Mouse (Mus musculus) T-cell, adult 2 months (primary cell): ENCODE data around the gene Stx1b.

ENCODE experiments used
- DNase-seq: peaks from one replicate; pipeline ENCODE4 v3.0.0; 2022; ENCODE audit warnings: low spot score

The Stx1b gene

GRCm38 (mm10) chr7:127817053-127817452 is 7.3 kb downstream of the Stx1b start:
- DNase-seq: no peak

- DNase-seq: no peak
Observed at GRCm38 (mm10) chr7:127815954-127816821, 8.2 kb downstream of the Stx1b start.

DNA sequence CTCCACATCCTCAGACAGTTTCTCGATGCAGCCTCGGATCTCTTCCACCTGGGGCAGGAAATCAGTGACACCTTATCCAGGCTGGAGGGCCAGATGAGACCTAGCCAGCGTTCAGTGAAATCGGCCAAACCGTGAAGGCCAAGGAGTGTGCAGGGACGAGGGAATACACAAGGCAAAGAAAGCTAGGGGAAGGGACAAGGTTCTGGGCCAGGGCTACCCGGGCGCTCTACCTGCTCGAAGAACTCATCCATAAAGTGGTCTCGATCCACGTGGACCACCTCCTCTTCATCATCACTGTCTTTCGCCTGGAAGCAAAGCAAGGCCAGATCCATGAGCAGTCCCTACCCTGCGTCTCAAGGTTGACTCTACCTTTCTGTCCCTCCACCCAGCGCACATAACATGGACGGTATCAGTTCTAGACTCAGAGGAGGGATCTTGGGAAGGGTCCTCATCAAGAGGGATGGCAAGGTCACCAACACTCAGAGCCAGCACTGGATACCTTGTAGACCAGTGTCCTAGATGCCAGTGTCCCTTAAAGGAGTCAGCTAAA is 9.2 kb downstream of the Stx1b start:
- DNase-seq: no peak

DNA sequence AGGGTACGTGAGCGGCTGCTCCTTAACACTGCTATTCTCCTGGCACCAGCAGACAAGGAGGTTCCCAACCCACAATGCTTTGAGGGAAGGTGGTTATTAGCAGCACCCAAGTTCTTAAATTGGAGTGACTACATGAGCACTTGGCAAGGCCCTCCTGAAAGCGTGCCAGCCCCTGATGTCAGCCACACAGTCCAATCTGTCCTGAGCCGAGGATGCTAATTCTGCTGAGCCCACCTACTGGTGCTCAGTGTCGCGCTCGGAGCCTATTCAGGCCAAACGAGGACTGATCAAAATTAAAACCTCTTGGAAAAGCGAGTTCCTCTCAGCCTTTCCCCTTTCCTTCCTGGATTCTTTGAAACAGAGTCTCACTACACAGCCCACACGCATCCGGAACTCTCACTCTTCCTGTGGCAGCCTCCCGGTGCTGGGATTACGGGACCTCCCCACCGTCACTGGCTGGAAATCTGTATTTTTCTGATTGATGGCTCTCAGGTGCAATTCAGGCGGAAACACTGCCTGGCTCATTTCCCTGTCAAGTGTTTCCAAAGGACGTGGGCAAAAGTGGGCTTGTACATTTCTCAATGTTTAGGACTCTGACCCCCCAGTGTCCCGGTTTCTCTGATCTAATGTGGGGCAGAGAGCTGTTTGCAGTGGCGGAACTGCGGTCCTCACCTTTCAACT is 10.0 kb downstream of the Stx1b start:
- no peak for DNase-seq

GRCm38 (mm10) chr7:127813821-127814220 is 10.5 kb downstream of the Stx1b start:
- DNase-seq: no peak

GRCm38 (mm10) chr7:127812292-127812691 is 12.1 kb downstream of the Stx1b start:
- no peak for DNase-seq

DNA sequence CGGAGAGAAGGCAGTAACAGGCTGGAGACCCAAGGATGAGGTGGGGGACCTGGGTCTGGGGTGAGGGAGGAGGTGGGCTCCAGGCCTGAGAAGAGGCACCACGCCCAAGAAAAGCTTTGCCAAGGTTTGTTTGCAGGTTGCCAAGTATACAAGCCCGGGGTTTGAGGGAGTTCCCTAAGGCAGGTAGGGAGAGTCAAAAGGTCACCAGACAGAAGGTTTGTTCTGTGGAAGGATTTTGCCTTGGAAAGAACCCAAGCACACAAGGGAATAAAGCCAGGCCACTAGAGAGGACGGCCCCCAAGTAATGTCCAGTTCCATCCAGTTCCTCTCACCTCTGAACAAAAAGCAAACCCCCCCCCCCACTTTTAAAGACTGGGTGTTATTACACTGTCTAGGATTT is 13.1 kb downstream of the Stx1b start:
- DNase-seq: no peak

DNA sequence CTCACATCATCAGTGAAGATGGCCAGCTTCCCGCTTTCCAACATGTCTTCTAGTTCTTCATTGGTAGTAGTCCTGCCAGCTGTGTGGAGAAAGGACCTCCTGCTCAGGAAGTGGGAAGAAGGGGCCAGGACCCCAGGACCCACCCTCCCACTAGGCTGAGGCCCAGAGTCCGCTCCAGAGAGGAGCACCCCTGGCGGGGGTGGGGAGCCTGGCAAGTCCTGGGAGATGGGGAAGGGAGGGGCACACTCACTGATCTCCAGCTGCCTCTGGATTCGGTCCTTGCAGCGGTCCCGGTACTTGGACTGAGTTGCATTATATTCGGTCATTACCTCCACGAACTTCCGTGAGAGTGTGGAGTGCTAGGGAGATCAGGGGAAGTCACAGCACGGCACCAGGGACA is 13.7 kb downstream of the Stx1b start:
- no peak for DNase-seq

GRCm38 (mm10) chr7:127809846-127810245 is 14.5 kb downstream of the Stx1b start:
- no peak for DNase-seq

DNA sequence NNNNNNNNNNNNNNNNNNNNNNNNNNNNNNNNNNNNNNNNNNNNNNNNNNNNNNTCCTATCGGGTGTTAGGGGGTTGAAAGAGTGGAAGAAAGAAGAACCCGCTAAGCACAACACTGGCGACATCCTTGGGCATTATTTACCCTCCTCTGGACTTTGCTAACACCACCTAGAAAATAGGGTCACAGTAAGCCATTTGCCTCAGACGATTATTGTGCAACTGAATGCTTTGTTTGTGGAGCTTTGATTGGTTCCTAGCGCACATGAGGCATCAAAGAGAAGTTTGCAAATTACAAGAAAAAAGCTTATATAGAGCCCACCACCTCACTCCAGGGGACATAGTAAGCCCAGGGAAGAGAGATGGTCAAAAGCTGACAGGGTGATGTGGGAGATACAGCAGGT is 15.5 kb downstream of the Stx1b start:
- DNase-seq: no peak

GRCm38 (mm10) chr7:127802313-127802712 is 22.0 kb downstream of the Stx1b start:
- DNase-seq: no peak

- no peak for DNase-seq
Observed at GRCm38 (mm10) chr7:127801010-127801621, 23.2 kb downstream of the Stx1b start.

DNA sequence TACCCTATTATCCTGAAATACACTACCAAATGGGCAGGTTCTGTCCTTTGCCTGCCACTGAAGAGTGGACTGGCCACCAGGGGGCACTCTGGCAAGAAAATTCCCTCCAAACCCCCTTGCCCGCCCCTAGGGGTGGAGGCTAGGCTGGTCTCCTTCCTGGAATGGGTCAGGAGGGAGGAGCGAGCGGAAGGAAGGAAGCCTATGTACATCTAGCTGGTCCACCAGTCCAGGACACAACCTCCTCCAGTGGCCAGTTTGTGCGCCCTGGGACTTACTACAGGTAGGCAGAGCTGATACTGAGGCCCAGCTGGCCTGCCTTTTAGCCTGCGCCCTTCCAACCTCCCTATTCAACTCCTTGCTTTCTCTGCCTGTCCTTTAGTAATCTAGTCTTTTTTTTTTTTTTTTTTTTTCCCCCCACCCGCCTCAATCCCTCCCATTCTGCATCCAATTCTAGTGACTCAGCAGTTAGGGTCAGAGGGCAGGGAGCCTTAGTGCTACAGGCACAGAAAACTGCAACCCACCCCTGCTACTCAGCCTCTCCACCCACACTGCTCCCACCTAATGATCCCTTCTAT is 23.8 kb downstream of the Stx1b start, which contains the start of gene Hsd3b7:
Gene Hsd3b7, plus strand, starts transcription at position 170 of the 575 bp plus-strand sequence.
- DNase-seq: peak; percentile 72

DNA sequence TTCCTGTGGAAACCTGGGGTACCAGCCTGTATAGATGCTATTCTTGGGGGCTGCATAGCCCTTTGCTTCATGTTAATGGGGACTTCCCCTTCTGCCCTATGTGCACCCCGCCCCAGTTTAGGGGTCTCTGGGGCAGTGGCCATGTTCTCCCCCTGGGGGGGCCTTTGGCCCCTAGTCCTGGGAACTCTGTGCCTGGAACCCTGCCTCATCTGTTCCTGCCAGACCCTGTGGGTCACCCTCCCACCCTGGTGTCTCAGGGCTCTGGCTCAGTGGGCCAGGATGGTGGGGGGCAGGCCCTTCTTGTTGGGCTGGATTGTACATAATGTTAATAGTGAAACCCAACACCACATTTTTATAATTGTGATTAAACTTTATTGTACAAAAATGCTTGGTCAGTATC is 24.6 kb downstream of the Stx1b start:
- DNase-seq: no peak

- no peak for DNase-seq
Observed at GRCm38 (mm10) chr7:127799211-127799610, 25.1 kb downstream of the Stx1b start.

GRCm38 (mm10) chr7:127798591-127798990 is 25.8 kb downstream of the Stx1b start:
- no peak for DNase-seq

GRCm38 (mm10) chr7:127797076-127797845 is 27.1 kb downstream of the Stx1b start:
- DNase-seq: no peak

DNA sequence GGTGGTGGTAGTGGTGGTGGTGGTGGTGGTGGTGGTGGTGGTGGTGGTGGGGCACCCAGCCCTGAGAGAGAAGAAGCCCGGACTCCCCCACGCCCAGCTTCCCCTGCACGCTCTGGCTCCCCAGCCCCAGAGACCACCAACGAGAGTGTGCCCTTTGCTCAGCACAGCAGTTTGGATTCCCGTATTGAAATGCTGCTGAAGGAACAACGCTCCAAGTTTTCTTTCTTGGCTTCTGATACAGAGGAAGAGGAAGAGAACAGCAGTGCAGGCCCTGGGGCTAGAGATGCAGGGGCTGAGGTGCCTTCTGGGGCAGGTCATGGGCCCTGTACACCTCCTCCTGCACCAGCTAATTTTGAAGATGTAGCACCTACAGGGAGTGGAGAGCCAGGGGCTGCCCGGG is 39.0 kb downstream of the Stx1b start, which contains the start of gene Gm49388:
Gene Gm49388, plus strand, starts transcription at position 301 of the 400 bp plus-strand sequence.
- DNase-seq: no peak

- no peak for DNase-seq
Observed at GRCm38 (mm10) chr7:127778350-127778749, 46.0 kb downstream of the Stx1b start.

GRCm38 (mm10) chr7:127777474-127778266 is 46.7 kb downstream of the Stx1b start:
- peak; percentile 46 for DNase-seq
